Mouse (Mus musculus) B cell, adult 67 days (primary cell): ENCODE measurements around the gene Asap2. TPM values are rescaled to one million over a fixed set of nuclear protein-coding genes. Genes with fewer than 3 reads are reported as not detected.

Experiments
- total RNA-seq, 2 experiments: library from RNA; stranded (reverse); gene quantifications; 4 replicates each; pipeline ENCODE4 v1.2.4; 2023

Asap2 gene
- total RNA-seq, result 1 to 10 TPM; 6.1 to 6.7 TPM

DNA sequence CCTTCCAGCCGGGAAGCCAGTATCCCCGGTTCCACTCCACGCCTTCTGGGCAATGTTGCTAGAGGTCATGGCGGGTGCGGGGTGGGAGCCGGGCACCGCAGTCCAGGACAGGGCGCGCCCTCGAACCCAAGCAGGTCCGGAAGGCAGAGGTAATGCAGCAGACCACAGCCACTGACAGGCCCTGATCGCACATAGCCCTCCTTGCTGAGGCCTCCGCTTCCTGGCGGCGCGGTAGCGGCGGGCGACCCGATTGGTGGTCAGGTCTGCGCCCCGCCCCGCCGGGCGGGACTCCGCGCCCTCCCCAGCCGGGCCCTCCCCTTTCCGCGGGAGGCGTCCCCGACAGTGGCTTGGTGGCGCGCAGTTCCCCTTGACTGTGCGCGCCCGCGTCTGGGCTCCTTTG is at the start of gene Asap2:
TSS of gene Asap2 (plus strand) at position 328 of the 400 bp plus-strand sequence.

DNA sequence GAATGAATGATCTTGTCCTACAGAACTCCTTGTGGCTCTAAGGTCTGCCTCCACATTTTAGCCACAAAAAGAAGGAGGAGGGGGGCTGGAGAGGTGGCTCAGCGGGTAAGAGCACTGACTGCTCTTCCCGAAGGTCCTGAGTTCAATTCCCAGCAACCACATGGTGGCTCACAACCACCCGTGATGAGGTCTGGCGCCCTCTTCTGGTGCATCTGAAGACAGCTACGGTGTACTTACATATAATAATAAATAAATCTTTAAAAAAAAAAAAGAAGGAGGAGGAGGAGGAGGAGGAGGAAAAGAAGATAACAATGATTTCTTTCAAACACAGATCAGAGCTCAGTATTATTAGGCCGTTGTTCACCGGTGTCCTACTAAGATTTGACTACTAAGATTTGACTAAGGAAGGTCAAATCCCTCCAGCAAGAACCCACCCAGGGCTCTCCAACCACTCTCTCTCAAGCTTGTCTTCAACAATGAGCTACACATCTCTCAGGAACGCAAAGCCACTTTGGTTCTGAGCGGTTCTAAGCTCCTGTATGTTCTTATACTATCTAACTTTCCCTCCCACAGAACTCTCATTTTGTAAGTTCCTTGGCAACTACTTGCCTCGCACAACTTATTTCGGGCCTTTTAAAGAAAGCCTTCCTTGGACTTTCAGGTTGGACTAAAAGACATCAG is 294.6 kb downstream of the Asap2 start, which contains the start of gene Cpsf3:
TSS of gene Cpsf3 (plus strand) at position 631 of the 681 bp plus-strand sequence.

GRCm38 (mm10) chr12:21286243-21286622 is 296.0 kb downstream of the Asap2 start, which contains the start of gene Itgb1bp1:
TSS of gene Itgb1bp1 (minus strand) at chr12:21286284.

DNA sequence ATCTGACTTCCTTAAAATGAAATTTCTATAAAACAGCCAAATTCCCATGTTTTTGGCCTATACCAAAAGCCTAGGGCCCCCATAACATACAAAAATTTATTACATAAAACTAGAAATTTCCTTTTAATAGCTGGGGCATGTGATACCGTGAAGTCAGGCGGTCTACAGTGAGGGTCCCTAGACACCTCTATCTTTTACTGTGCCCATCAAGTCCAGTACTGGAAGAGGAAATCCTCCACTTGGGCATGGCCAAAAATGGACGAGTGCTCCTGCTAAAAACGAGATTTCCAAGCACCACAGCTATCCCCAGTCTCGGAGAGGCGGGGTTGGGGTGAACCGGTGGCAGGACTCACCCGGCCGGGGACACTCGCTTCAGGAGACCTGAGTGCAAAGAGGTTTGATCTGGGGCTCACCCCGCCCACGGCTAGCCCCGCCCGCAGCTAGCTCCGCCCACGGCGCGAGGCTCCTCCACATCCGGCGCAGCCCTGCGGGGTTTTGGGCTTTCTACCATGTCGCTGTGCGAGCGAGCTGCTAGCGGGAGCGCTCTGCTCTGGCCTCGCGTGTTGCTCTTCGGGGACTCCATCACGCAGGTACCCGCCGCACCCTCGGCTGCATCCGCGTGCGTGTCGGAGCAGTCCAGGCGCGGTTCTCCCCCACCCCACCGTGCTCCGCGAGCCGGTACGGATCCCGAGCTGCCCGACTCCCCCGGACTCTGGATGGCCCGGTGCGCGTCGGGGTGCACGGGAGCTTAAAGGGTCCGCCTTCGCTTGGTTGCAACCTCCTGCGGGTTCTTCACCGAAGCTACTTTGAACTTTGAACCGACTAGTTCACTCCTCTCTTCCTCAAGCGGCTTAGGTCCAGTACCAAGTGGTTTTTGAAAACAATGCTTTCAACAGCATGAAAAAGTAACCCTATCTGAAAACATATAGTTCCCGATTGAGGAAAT is 325.9 kb downstream of the Asap2 start, which contains the start of gene Iah1:
TSS of gene Iah1 (plus strand) at position 467 of the 946 bp plus-strand sequence.

